Mouse (Mus musculus): ENCODE measurements around the gene Foxa3.

- no peak for TF ChIP-seq GATA1 (IDR thresholded peaks at IDR 0.05; ENCODE audit: low read length)
- no peak for TF ChIP-seq TAL1 (IDR thresholded peaks at IDR 0.05; ENCODE audit: low read length)
Observed at GRCm38 (mm10) chr7:18990601-18991295, 32.6 kb downstream of the Foxa3 start, which contains the start of gene Mypop.

Data from erythroblast, embryonic 14.5 days (primary cell).